Mouse (Mus musculus): Measurements from ENCODE around the gene Tssk3. TPM values are rescaled to one million over a fixed set of nuclear protein-coding genes. Genes with fewer than 3 reads are reported as not detected.

Gene Tssk3
- total RNA-seq, 2 experiments from 2014 or later: not detected

GRCm38 (mm10) chr4:129455265-129455664, 35.6 kb downstream of the Tssk3 start:
- DNase-seq (ENCODE audit: extremely low spot score in 1 of 2, low spot score in 1 of 2): peak; percentile 24 to 36

GRCm38 (mm10) chr4:129451471-129452169, 39.2 kb downstream of the Tssk3 start:
- no peak for DNase-seq (ENCODE audit: extremely low spot score in 1 of 2, low spot score in 1 of 2)

- no peak for DNase-seq (ENCODE audit: extremely low spot score in 1 of 2, low spot score in 1 of 2)
These were observed 40.0 kb downstream of the Tssk3 start for GRCm38 (mm10) chr4:129450851-129451250.

- no peak for DNase-seq (ENCODE audit: extremely low spot score in 1 of 2, low spot score in 1 of 2)
These were observed 42.1 kb downstream of the Tssk3 start for GRCm38 (mm10) chr4:129448713-129449112.

- no peak for DNase-seq (ENCODE audit: extremely low spot score in 1 of 2, low spot score in 1 of 2)
These were observed 42.9 kb downstream of the Tssk3 start for GRCm38 (mm10) chr4:129447778-129448563.

GRCm38 (mm10) chr4:129447360-129447759, 43.5 kb downstream of the Tssk3 start:
- no peak for DNase-seq (ENCODE audit: extremely low spot score in 1 of 2, low spot score in 1 of 2)

GRCm38 (mm10) chr4:129441145-129441544, 49.7 kb downstream of the Tssk3 start:
- no peak for DNase-seq (ENCODE audit: extremely low spot score in 1 of 2, low spot score in 1 of 2)

GRCm38 (mm10) chr4:129440340-129441063, 50.3 kb downstream of the Tssk3 start, which contains the start of gene Zbtb8b:
Gene Zbtb8b (minus strand): TSS chr4:129440853.
- peak; percentile 42 to 54 for DNase-seq (ENCODE audit: extremely low spot score in 1 of 2, low spot score in 1 of 2)

Other genes with a start within 250 kb of the Tssk3 start
- gene C77080, start 229.6 kb downstream of the Tssk3 start, total RNA-seq (2021): 1 to 10 TPM; 7.5 to 7.7 TPM
- 1 to 10 TPM in 1 of 2 experiments, under 1 TPM in 1; 0.79 to 1.3 TPM for gene Sync, start 203.4 kb downstream of the Tssk3 start, total RNA-seq (2021)
- gene Rbbp4, start 155.7 kb downstream of the Tssk3 start, total RNA-seq (2021): 100 to 1,000 TPM; 111 to 133 TPM
- gene Zbtb8os, start 155.3 kb downstream of the Tssk3 start, total RNA-seq (2021): 10 to 100 TPM; 30.5 to 33.9 TPM
- gene Zbtb8a, start 112.9 kb downstream of the Tssk3 start, total RNA-seq (2021): 1 to 10 TPM; 4.1 to 5.6 TPM
- gene Zbtb8b, start 50.2 kb downstream of the Tssk3 start, total RNA-seq (2021): 1 to 10 TPM; 4.2 to 4.6 TPM
- 10 to 100 TPM; 55.4 to 57.7 TPM for gene Bsdc1, start 29.4 kb downstream of the Tssk3 start, total RNA-seq (2021)
- not detected for gene Fam229a, start 168 bp upstream of the Tssk3 start, total RNA-seq (2021)
- 100 to 1,000 TPM; 170 to 171 TPM for gene Marcksl1, start 22.6 kb upstream of the Tssk3 start, total RNA-seq (2021)
- 10 to 100 TPM; 37.0 to 48.7 TPM for gene Hdac1, start 51.7 kb upstream of the Tssk3 start, total RNA-seq (2021)
- gene Lck, start 82.6 kb upstream of the Tssk3 start, total RNA-seq (2021): 1 to 10 TPM; 3.3 to 3.5 TPM
- gene Fam167b, start 87.5 kb upstream of the Tssk3 start, total RNA-seq (2021): under 1 TPM in 1 of 2 experiments, not detected in 1; 0.81 TPM
- gene Eif3i, start 109.6 kb upstream of the Tssk3 start, total RNA-seq (2021): 100 to 1,000 TPM; 128 TPM
- 10 to 100 TPM; 78.8 to 80.7 TPM for gene Tmem234, start 109.6 kb upstream of the Tssk3 start, total RNA-seq (2021)
- 1 to 10 TPM; 3.6 to 6.8 TPM for gene Dcdc2b, start 123.2 kb upstream of the Tssk3 start, total RNA-seq (2021)
- 10 to 100 TPM; 32.9 to 41.9 TPM for gene Iqcc, start 128.1 kb upstream of the Tssk3 start, total RNA-seq (2021)
- 10 to 100 TPM; 71.6 to 84.5 TPM for gene Ccdc28b, start 132.9 kb upstream of the Tssk3 start, total RNA-seq (2021)
- gene Txlna, start 150.0 kb upstream of the Tssk3 start, total RNA-seq (2021): 10 to 100 TPM; 44.0 to 44.1 TPM
- gene Kpna6, start 181.7 kb upstream of the Tssk3 start, total RNA-seq (2021): 10 to 100 TPM; 91.5 to 96.8 TPM
- 10 to 100 TPM; 12.5 to 18.6 TPM for gene Tmem39b, start 205.8 kb upstream of the Tssk3 start, total RNA-seq (2021)